Mouse (Mus musculus) liver, embryonic 14.5 days (tissue): ENCODE measurements around the gene Map2k5. TPM values are rescaled to one million over a fixed set of nuclear protein-coding genes. Genes with fewer than 3 reads are reported as not detected.

Source experiments
- ATAC-seq: fragments of 200-750 bp; cut with Nextera tagmentation; 2 replicates; pipeline ENCODE4 v1.8.0; 2017; ENCODE audit warnings: moderate number of reproducible peaks, mild to moderate bottlenecking, moderate library complexity; ENCODE audit not compliant: insufficient read depth
- DNase-seq, 3 experiments: peaks; one replicate each; pipeline ENCODE4 v3.0.0-alpha.2; 2012 to 2013; ENCODE audit warnings: low read depth in 3 of 3, low spot score in 3 of 3
- H3K27ac ChIP-seq: fragments of 300-500 bp; sonication (generic); 2 replicates; pipeline ENCODE4 v1.5.1; 2014; ENCODE audit warnings: moderate library complexity, mild to moderate bottlenecking, control low read depth, inconsistent platforms
- H3K27me3 ChIP-seq: fragments of 300-500 bp; sonication (generic); 2 replicates; pipeline ENCODE4 v1.6.1; 2014; ENCODE audit warnings: mild to moderate bottlenecking, low read length, moderate library complexity; ENCODE audit not compliant: control insufficient read depth, insufficient read depth
- H3K36me3 ChIP-seq: fragments of 300-500 bp; sonication (generic); replicated peaks from 2 replicates; pipeline ENCODE4 v1.6.1; 2014; ENCODE audit warnings: low read depth; ENCODE audit not compliant: control insufficient read depth, insufficient read depth
- H3K4me1 ChIP-seq, 2 experiments: fragments of 200-500 bp in 1 of 2; fragments of 300-500 bp in 1 of 2; sonication (generic) in 1 of 2; replicated peaks; 2 replicates each; pipeline ENCODE4 v1.6.1; 2012 to 2014; ENCODE audit warnings: antibody characterized with exemption in 1 of 2, inconsistent platforms in 1 of 2, low read length in 1 of 2; ENCODE audit not compliant: control insufficient read depth in 2 of 2, insufficient read depth in 2 of 2
- H3K4me2 ChIP-seq: fragments of 300-500 bp; sonication (generic); 2 replicates; pipeline ENCODE4 v1.6.1; 2014; ENCODE audit warnings: low read depth, mild to moderate bottlenecking, control low read depth, moderate library complexity
- H3K4me3 ChIP-seq, 2 experiments: fragments of 200-500 bp in 1 of 2; fragments of 300-500 bp in 1 of 2; sonication (generic) in 1 of 2; 2 replicates each; pipeline ENCODE4 v1.5.1; 2012 to 2014; ENCODE audit warnings: low read depth in 2 of 2, low read length in 2 of 2, mild to moderate bottlenecking in 2 of 2, control low read depth in 1 of 2, inconsistent platforms in 1 of 2, moderate library complexity in 1 of 2; ENCODE audit not compliant: insufficient read depth in 1 of 2
- H3K9ac ChIP-seq: fragments of 300-500 bp; sonication (generic); replicated peaks from 2 replicates; pipeline ENCODE4 v1.6.1; 2014; ENCODE audit warnings: mild to moderate bottlenecking, control low read depth, moderate library complexity
- H3K9me3 ChIP-seq: fragments of 300-500 bp; sonication (generic); 2 replicates; pipeline ENCODE4 v1.6.1; 2016; ENCODE audit warnings: low read length, mixed read lengths; ENCODE audit not compliant: control insufficient read depth
- CTCF ChIP-seq: IDR thresholded peaks from 2 replicates; pipeline ENCODE4 v1.5.1; 2016; ENCODE audit warnings: antibody characterized with exemption, low read depth, control low read depth
- EP300 ChIP-seq: IDR thresholded peaks from 2 replicates; pipeline ENCODE4 v1.6.1; 2016; ENCODE audit warnings: antibody characterized with exemption, low read depth
- WGBS: fragments of 180-500 bp; shearing (Covaris S2); extraction: QIAGEN DNeasy Blood & Tissue Kit; methylation state at CpG from one replicate; pipeline ENCODE4 v1.1.7; 2014; ENCODE audit not compliant: insufficient replicate concordance; 5-methylcytosine and 5-hydroxymethylcytosine counted together
- polyA plus RNA-seq, 2 experiments: library from polyadenylated mRNA; depleted of rRNA in 1 of 2; stranded (reverse) in 1 of 2; unstranded in 1 of 2; fragments of >200 nt; fragmentation: Nextera tagmentation in 1 of 2; extraction: Ambion mirVana in 1 of 2; gene quantifications; 2 replicates each; pipeline versions ENCODE4 v1.2.1 to v1.2.3; 2012 to 2014

Map2k5 gene
- polyA plus RNA-seq, 2 experiments = 6.1 to 7.4 TPM

GRCm38 (mm10) chr9:63146126-63146855 lies 231.4 kb downstream of the Map2k5 start:
- ATAC-seq = no peak
- Histone ChIP-seq H3K4me1 (no peaks in the 10 kb centered on the region), H3K36me3 (no peaks in the 10 kb centered on the region), H3K9ac (no peak overlapping the region), H3K27ac (no peak overlapping the region), H3K4me3 (no peak overlapping the region), H3K9me3 (no peaks in the 10 kb centered on the region), H3K4me2 (peak overlapping the region; percentile 3; the same call in 1 of the 2 replicates), H3K27me3 (peaks cover 100% of the 10 kb centered on the region)
- DNase-seq = no peak
- 2% methylated on average over 46 of the region's 46 CpGs for WGBS
- no peak for TF ChIP-seq CTCF
- TF ChIP-seq EP300 = no peak

GRCm38 (mm10) chr9:63145249-63146125 lies 232.2 kb downstream of the Map2k5 start:
- DNase-seq (no peak), ATAC-seq (no peak)
- WGBS = 3% methylated on average over 73 of the region's 73 CpGs
- no peaks in the 10 kb centered on the region for H3K4me1 ChIP-seq
- no peak overlapping the region for H3K27ac ChIP-seq
- H3K4me2 ChIP-seq = no peak overlapping the region
- H3K9me3 ChIP-seq = no peaks in the 10 kb centered on the region
- H3K27me3 ChIP-seq = peaks cover 100% of the 10 kb centered on the region
- TF ChIP-seq CTCF = no peak
- no peak for TF ChIP-seq EP300
- H3K9ac ChIP-seq = no peak overlapping the region
- H3K36me3 ChIP-seq = no peaks in the 10 kb centered on the region
- H3K4me3 ChIP-seq = no peak overlapping the region

- ATAC-seq (no peak), DNase-seq (no peak)
- H3K4me3 ChIP-seq = no peak overlapping the region
- H3K27me3 ChIP-seq = peaks cover 100% of the 10 kb centered on the region
- 2% methylated on average over 80 of the region's 80 CpGs for WGBS
- H3K27ac ChIP-seq = no peak overlapping the region
- H3K9ac ChIP-seq = no peak overlapping the region
- no peaks in the 10 kb centered on the region for H3K36me3 ChIP-seq
- H3K9me3 ChIP-seq = no peaks in the 10 kb centered on the region
- no peak overlapping the region for H3K4me2 ChIP-seq
- no peaks in the 10 kb centered on the region for H3K4me1 ChIP-seq
- TF ChIP-seq CTCF (no peak), EP300 (no peak)
Measured at GRCm38 (mm10) chr9:63144502-63145248, 233.0 kb downstream of the Map2k5 start.

- WGBS = 3% methylated on average over 45 of the region's 47 CpGs
- DNase-seq = no peak
- Histone ChIP-seq H3K4me2 (no peak overlapping the region), H3K4me1 (no peaks in the 10 kb centered on the region), H3K9ac (no peak overlapping the region), H3K4me3 (no peak overlapping the region), H3K27me3 (peaks cover 100% of the 10 kb centered on the region), H3K27ac (no peak overlapping the region), H3K36me3 (no peaks in the 10 kb centered on the region), H3K9me3 (no peaks in the 10 kb centered on the region)
- no peak for ATAC-seq
- TF ChIP-seq EP300 = no peak
- TF ChIP-seq CTCF = no peak
Measured at GRCm38 (mm10) chr9:63143641-63144501, 233.8 kb downstream of the Map2k5 start.
